Mouse (Mus musculus): ENCODE data around the gene Ccnl2. TPM values are rescaled to one million over a fixed set of nuclear protein-coding genes. Genes with fewer than 3 reads are reported as not detected.
A peak's percentile ranks its signal among the peaks of the same experiment; 100 is the strongest.
"Not testable (repeated sequence)": the region's sequence is repeated elsewhere in the genome, so short reads cannot be mapped to it uniquely, and the experiment has no call there.

The Ccnl2 gene
- polyA plus RNA-seq, 1 experiment from 2014 or later, result 173 TPM

- Histone ChIP-seq H3K27ac (peak overlapping the region; percentile 12; the same call in 1 of the 2 replicates), H3K9me3 (no peaks in the 10 kb centered on the region), H3K27me3 (peaks cover 28% of the 10 kb centered on the region), H3K4me3 (no peak overlapping the region), H3K4me1 (replicated peaks) (peaks cover 29% of the 10 kb centered on the region), H3K9ac (no peak overlapping the region), H3K36me3 (no peaks in the 10 kb centered on the region), H3K4me2 (no peak overlapping the region)
- 89% methylated on average over 2 of the region's 2 CpGs for WGBS
- ATAC-seq (ENCODE audit: low FRiP score), result no peak
These were observed 34.5 kb upstream of the Ccnl2 start for GRCm38 (mm10) chr4:155777816-155778215.

- H3K27ac ChIP-seq, result no peak overlapping the region
- H3K36me3 ChIP-seq, result no peaks in the 10 kb centered on the region
- no peak for ATAC-seq (ENCODE audit: low FRiP score)
- peaks cover 24% of the 10 kb centered on the region for H3K4me1 ChIP-seq (replicated peaks)
- H3K9ac ChIP-seq, result no peak overlapping the region
- H3K9me3 ChIP-seq, result no peaks in the 10 kb centered on the region
- WGBS, result 83% methylated on average over 4 of the region's 4 CpGs
- H3K4me2 ChIP-seq, result no peak overlapping the region
- H3K27me3 ChIP-seq, result peaks cover 15% of the 10 kb centered on the region
- no peak overlapping the region for H3K4me3 ChIP-seq
These were observed 32.8 kb upstream of the Ccnl2 start for GRCm38 (mm10) chr4:155779498-155779897.

- Histone ChIP-seq H3K27ac (peak overlapping the region; percentile 64; the same call in 1 of the 2 replicates), H3K4me1 (replicated peaks) (peaks cover 23% of the 10 kb centered on the region), H3K4me3 (no peak overlapping the region), H3K9me3 (no peaks in the 10 kb centered on the region), H3K4me2 (no peak overlapping the region), H3K9ac (no peak overlapping the region), H3K27me3 (peaks cover 4% of the 10 kb centered on the region), H3K36me3 (no peaks in the 10 kb centered on the region)
- 39% methylated on average over 6 of the region's 6 CpGs for WGBS
- ATAC-seq (ENCODE audit: low FRiP score), result no peak
These were observed 31.4 kb upstream of the Ccnl2 start for GRCm38 (mm10) chr4:155780895-155781294.

- H3K9ac ChIP-seq, result peak overlapping the region; percentile 84
- 0 out of 2 replicates have a peak, but pooled peaks have one; percentile 18 for ATAC-seq (ENCODE audit: low FRiP score)
These were observed 28.7 kb upstream of the Ccnl2 start for GRCm38 (mm10) chr4:155783486-155784080.

GRCm38 (mm10) chr4:155784081-155784701 is 28.1 kb upstream of the Ccnl2 start:
- Histone ChIP-seq H3K9ac (peak overlapping the region; percentile 84), H3K27me3 (no peaks in the 10 kb centered on the region), H3K9me3 (no peaks in the 10 kb centered on the region), H3K4me1 (replicated peaks) (peaks cover 20% of the 10 kb centered on the region), H3K4me2 (peak overlapping the region; percentile 68), H3K4me3 (peak overlapping the region; percentile 63), H3K27ac (peak overlapping the region; percentile 95), H3K36me3 (no peaks in the 10 kb centered on the region)
- peak; percentile 86 for ATAC-seq (ENCODE audit: low FRiP score)
- WGBS, result under 1% methylated on average over 52 of the region's 52 CpGs

More at GRCm38 (mm10) chr4:155783486-155784080, 28.7 kb upstream of the Ccnl2 start:
- WGBS, result 44% methylated on average over 16 of the region's 16 CpGs
- H3K4me1 ChIP-seq (replicated peaks), result peaks cover 20% of the 10 kb centered on the region
- no peaks in the 10 kb centered on the region for H3K9me3 ChIP-seq
- H3K4me2 ChIP-seq, result peak overlapping the region; percentile 68
- H3K4me3 ChIP-seq, result peak overlapping the region; percentile 63
- H3K36me3 ChIP-seq, result no peaks in the 10 kb centered on the region
- peak overlapping the region; percentile 95 for H3K27ac ChIP-seq
- H3K27me3 ChIP-seq, result no peaks in the 10 kb centered on the region

GRCm38 (mm10) chr4:155785246-155785645 is 27.0 kb upstream of the Ccnl2 start:
- Histone ChIP-seq H3K4me2 (peak overlapping the region; percentile 20; the same call in 1 of the 2 replicates), H3K27ac (no peak overlapping the region)
- no peak for ATAC-seq (ENCODE audit: low FRiP score)

GRCm38 (mm10) chr4:155785819-155786218 is 26.5 kb upstream of the Ccnl2 start, which contains the start of gene Tmem88b:
Gene Tmem88b (minus strand): TSS chr4:155785874.
- H3K4me2 ChIP-seq, result peak within 1 kb of the TSS; percentile 68
- 67% methylated on average over 5 of the region's 5 CpGs for WGBS
- H3K27me3 ChIP-seq, result no peaks in the 10 kb centered on the region
- ATAC-seq (ENCODE audit: low FRiP score), result no peak
- H3K36me3 ChIP-seq, result no peaks in the 10 kb centered on the region
- no peaks in the 10 kb centered on the region for H3K9me3 ChIP-seq
- peak within 1 kb of the TSS; percentile 95; the same call in 1 of the 2 replicates for H3K27ac ChIP-seq
- H3K9ac ChIP-seq, result peak within 1 kb of the TSS; percentile 84
- peaks cover 18% of the 10 kb centered on the region for H3K4me1 ChIP-seq (replicated peaks)
- H3K4me3 ChIP-seq, result peak within 1 kb of the TSS; percentile 63

More at GRCm38 (mm10) chr4:155785246-155785645, 27.0 kb upstream of the Ccnl2 start:
- H3K9me3 ChIP-seq, result no peaks in the 10 kb centered on the region
- H3K9ac ChIP-seq, result 0 out of 2 replicates have a peak overlapping the region, but pooled peaks have one; percentile 19
- H3K4me1 ChIP-seq (replicated peaks), result peaks cover 20% of the 10 kb centered on the region
- no peaks in the 10 kb centered on the region for H3K27me3 ChIP-seq
- H3K4me3 ChIP-seq, result no peak overlapping the region
- no peaks in the 10 kb centered on the region for H3K36me3 ChIP-seq
- WGBS, result 83% methylated on average over 10 of the region's 10 CpGs

GRCm38 (mm10) chr4:155788300-155788699 is 24.0 kb upstream of the Ccnl2 start:
- no peak overlapping the region for H3K4me2 ChIP-seq
- H3K36me3 ChIP-seq, result no peaks in the 10 kb centered on the region
- peaks cover 6% of the 10 kb centered on the region; the same call in 1 of the 2 replicates for H3K27me3 ChIP-seq
- WGBS, result 76% methylated on average over 3 of the region's 3 CpGs
- no peak overlapping the region for H3K27ac ChIP-seq
- no peaks in the 10 kb centered on the region for H3K9me3 ChIP-seq
- peaks cover 17% of the 10 kb centered on the region for H3K4me1 ChIP-seq (replicated peaks)
- no peak for ATAC-seq (ENCODE audit: low FRiP score)
- no peak overlapping the region for H3K4me3 ChIP-seq
- no peak overlapping the region for H3K9ac ChIP-seq

- H3K27ac ChIP-seq; H3K9me3 ChIP-seq; H3K27me3 ChIP-seq; H3K9ac ChIP-seq; H3K36me3 ChIP-seq; H3K4me3 ChIP-seq; ATAC-seq (ENCODE audit: low FRiP score); H3K4me2 ChIP-seq: not testable (repeated sequence)
- 86% methylated on average over 4 of the region's 4 CpGs for WGBS
- peaks cover 12% of the 10 kb centered on the region for H3K4me1 ChIP-seq (replicated peaks)
These were observed 23.5 kb upstream of the Ccnl2 start for GRCm38 (mm10) chr4:155788833-155789232.

- 73% methylated on average over 3 of the region's 3 CpGs for WGBS
- Histone ChIP-seq H3K4me1 (replicated peaks) (peaks cover 7% of the 10 kb centered on the region; the same call in 1 of the 2 replicates), H3K4me2 (no peak within 1 kb of the TSS)
These were observed 22.2 kb upstream of the Ccnl2 start, which contains the start of gene Ankrd65 for GRCm38 (mm10) chr4:155790021-155790489. Gene Ankrd65 (plus strand): TSS chr4:155790439.

GRCm38 (mm10) chr4:155790650-155791161 is 21.6 kb upstream of the Ccnl2 start:
- H3K36me3 ChIP-seq, result no peaks in the 10 kb centered on the region
- H3K27me3 ChIP-seq, result peaks cover 6% of the 10 kb centered on the region; the same call in 1 of the 2 replicates
- WGBS, result 76% methylated on average over 3 of the region's 3 CpGs
- H3K4me2 ChIP-seq, result no peak overlapping the region
- H3K9me3 ChIP-seq, result no peaks in the 10 kb centered on the region
- H3K9ac ChIP-seq, result no peak overlapping the region
- no peak overlapping the region for H3K27ac ChIP-seq
- H3K4me1 ChIP-seq (replicated peaks), result peaks cover under 1% of the 10 kb centered on the region; the same call in 1 of the 2 replicates
- H3K4me3 ChIP-seq, result no peak overlapping the region
- no peak for ATAC-seq (ENCODE audit: low FRiP score)

More at GRCm38 (mm10) chr4:155790021-155790489, 22.2 kb upstream of the Ccnl2 start, which contains the start of gene Ankrd65:
- Histone ChIP-seq H3K27me3 (peaks cover 6% of the 10 kb centered on the region; the same call in 1 of the 2 replicates), H3K36me3 (no peaks in the 10 kb centered on the region), H3K9me3 (no peaks in the 10 kb centered on the region), H3K9ac (no peak within 1 kb of the TSS), H3K27ac (no peak within 1 kb of the TSS), H3K4me3 (no peak within 1 kb of the TSS)
- no peak for ATAC-seq (ENCODE audit: low FRiP score)

All from hindbrain, embryonic 13.5 days (tissue).